Mouse (Mus musculus) liver, postnatal 0 days (tissue): ENCODE data around the gene Gp9.

ENCODE experiments used
- CTCF ChIP-seq: sonication (generic); IDR thresholded peaks from 2 replicates; pipeline ENCODE4 v1.5.1; 2016; ENCODE audit warnings: antibody characterized with exemption, low read depth
- EP300 ChIP-seq: IDR thresholded peaks from 2 replicates; pipeline ENCODE4 v1.6.1; 2016; ENCODE audit warnings: antibody characterized with exemption, low read depth, mild to moderate bottlenecking

GRCm38 (mm10) chr6:87728102-87728501, 49.8 kb upstream of the Gp9 start:
- TF ChIP-seq EP300 (no peak), CTCF (no peak)
